Mouse (Mus musculus): ENCODE measurements around the gene Vmn1r89. TPM values are rescaled to one million over a fixed set of nuclear protein-coding genes. Genes with fewer than 3 reads are reported as not detected.

The Vmn1r89 gene
- not detected for total RNA-seq (2021)
- long read RNA-seq, experiment 1, result 0 reads
- long read RNA-seq, experiment 2, result 0 reads

GRCm38 (mm10) chr7:13212720-13213119 is at the start of gene Vmn1r89:
TSS of gene Vmn1r89 (plus strand) at chr7:13213020.
- no peak for DNase-seq
- intact Hi-C loops (cut with DNase I), result no loop called here

DNA sequence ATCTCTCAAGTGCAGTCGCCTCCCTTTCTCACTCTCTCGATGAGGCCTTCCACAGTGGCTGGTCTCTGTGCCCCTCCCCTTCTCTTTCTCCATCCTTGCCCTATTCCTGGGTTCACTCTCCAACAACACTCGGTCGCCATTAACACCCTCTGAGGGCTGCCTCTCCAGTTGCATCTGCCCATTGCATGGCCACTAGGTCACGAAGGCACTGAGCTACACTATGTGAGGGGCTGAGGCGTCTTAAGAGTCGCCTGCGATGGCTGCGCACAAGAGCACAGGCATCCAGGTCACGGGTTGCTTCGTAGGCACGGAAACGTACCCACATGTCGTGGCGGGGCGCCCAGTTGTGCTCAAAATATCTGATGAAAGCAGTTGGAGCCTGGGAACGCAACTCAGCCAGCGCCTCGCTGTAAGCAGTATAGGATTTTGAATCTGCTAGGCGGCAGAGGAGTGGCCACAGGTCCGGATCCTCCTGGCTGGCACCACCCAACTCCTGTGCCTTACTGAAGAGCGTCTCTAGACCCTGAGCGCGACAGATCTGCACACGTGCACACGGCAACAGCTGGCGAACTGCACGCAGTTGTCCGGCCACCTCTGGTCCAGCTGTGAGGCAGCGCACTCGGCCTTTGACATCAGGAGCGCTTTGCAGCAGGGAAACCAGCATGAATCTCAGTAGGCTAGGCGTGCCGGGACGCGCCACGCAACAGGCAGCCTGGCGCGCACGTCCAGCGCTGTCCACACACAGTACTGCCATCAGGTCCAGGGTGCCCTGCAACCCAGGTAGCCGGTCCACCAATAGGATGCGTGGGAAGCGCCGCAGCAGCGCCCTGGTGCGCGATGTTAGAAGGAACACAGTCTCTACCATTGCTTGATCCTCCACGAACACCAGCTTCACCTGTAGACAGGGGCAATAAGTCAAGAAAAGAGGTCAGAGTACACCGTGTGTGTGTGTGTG is 48.2 kb downstream of the Vmn1r89 start:
- intact Hi-C loops (cut with DNase I), result no loop called here
- no peak for DNase-seq

DNA sequence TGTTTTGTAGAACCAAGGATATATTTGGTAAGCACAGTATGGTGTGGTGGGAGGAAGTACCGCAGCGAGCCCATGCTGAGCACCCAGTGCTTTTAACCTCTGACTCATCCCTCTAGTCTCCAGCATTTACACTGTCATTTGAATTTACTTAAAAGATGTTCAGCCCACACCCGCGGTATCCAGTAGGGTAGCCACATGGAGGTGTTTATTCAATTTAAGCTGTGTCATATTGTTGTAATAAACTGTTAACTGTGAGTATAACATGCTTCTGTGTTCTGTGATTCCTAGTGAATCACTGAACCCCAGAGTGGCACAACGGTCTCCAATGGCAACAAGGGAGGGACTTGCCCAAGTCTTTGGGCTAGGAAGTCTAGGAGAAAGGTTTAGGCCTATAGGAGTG is 51.0 kb downstream of the Vmn1r89 start:
- no peak for DNase-seq
- intact Hi-C loops (cut with DNase I), result no loop called here

GRCm38 (mm10) chr7:13264396-13264795 is 51.6 kb downstream of the Vmn1r89 start:
- intact Hi-C loops (cut with DNase I), result no loop called here
- DNase-seq, result no peak

- intact Hi-C loops (cut with DNase I), result no loop called here
Measured at GRCm38 (mm10) chr7:13268749-13269260, 56.0 kb downstream of the Vmn1r89 start.

GRCm38 (mm10) chr7:13269394-13269793 is 56.6 kb downstream of the Vmn1r89 start:
- intact Hi-C loops (cut with DNase I), result no loop called here
- DNase-seq, result no peak

More at GRCm38 (mm10) chr7:13268749-13269260, 56.0 kb downstream of the Vmn1r89 start:
- DNase-seq, result no peak

Other genes starting within 250 kb of the Vmn1r89 start
- 1 to 10 TPM; 1.7 to 2.2 TPM for gene Zfp324, start 247.2 kb upstream of the Vmn1r89 start, total RNA-seq (2021)
- gene Zfp446, start 235.2 kb upstream of the Vmn1r89 start, total RNA-seq (2021), result 1 to 10 TPM; 1.7 to 2.5 TPM
- gene Slc27a5, start 214.8 kb upstream of the Vmn1r89 start, total RNA-seq (2021), result not detected
- gene Trim28, start 213.9 kb upstream of the Vmn1r89 start, total RNA-seq (2021), result 10 to 100 TPM; 62.1 to 63.2 TPM
- gene Zbtb45, start 203.0 kb upstream of the Vmn1r89 start, total RNA-seq (2021), result 1 to 10 TPM; 3.9 to 4.0 TPM
- 10 to 100 TPM; 68.7 to 83.7 TPM for gene Chmp2a, start 178.2 kb upstream of the Vmn1r89 start, total RNA-seq (2021)
- 100 to 1,000 TPM; 131 TPM for gene Ube2m, start 174.7 kb upstream of the Vmn1r89 start, total RNA-seq (2021)
- under 1 TPM; 0.57 to 0.74 TPM for gene Mzf1, start 158.3 kb upstream of the Vmn1r89 start, total RNA-seq (2021)
- gene Vmn1r85, start 117.8 kb upstream of the Vmn1r89 start, total RNA-seq (2021), result not detected
- not detected for gene Vmn1r86, start 93.1 kb upstream of the Vmn1r89 start, total RNA-seq (2021)
- not detected for gene Vmn1r87, start 72.9 kb upstream of the Vmn1r89 start, total RNA-seq (2021)
- under 1 TPM in 1 of 2 experiments, not detected in 1; 0.13 TPM for gene Vmn1r88, start 53.5 kb upstream of the Vmn1r89 start, total RNA-seq (2021)
- gene Lig1, start 64.3 kb downstream of the Vmn1r89 start, total RNA-seq (2021), result 1 to 10 TPM; 1.6 to 1.7 TPM
- 1 to 10 TPM; 9.0 to 9.8 TPM for gene Zswim9, start 65.7 kb downstream of the Vmn1r89 start, total RNA-seq (2021)
- under 1 TPM; 0.08 to 0.12 TPM for gene Pla2g4c, start 111.6 kb downstream of the Vmn1r89 start, total RNA-seq (2021)
- not detected for gene Cabp5, start 185.1 kb downstream of the Vmn1r89 start, total RNA-seq (2021)
- not detected for gene Bsph1, start 237.8 kb downstream of the Vmn1r89 start, total RNA-seq (2021)